Mouse (Mus musculus) thymus, postnatal 25 days (tissue): ENCODE results near the gene Pex5l.

Experiments used
- DNase-seq: peaks from one replicate; pipeline ENCODE4 v3.0.0; 2022

Pex5l gene

DNA sequence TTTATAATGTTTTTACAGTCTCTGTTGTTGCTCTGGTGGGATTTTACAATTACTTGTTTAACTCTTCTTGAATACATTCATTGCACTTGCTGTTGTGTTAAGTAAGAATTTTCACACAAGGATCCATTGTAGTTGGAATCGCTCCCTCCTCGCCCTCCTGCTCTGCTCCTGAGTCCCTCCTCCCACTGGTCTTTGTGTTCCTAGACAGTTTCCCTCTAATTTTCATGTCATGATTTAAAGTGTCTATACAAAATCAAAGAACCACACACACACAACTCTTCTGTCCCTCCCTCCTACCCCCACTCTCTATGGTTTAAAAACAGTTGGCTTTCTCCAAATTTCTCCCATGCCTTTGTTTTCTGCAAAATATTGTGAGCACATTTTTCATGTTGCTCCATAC, 81.6 kb downstream of the Pex5l start:
- DNase-seq = no peak

DNA sequence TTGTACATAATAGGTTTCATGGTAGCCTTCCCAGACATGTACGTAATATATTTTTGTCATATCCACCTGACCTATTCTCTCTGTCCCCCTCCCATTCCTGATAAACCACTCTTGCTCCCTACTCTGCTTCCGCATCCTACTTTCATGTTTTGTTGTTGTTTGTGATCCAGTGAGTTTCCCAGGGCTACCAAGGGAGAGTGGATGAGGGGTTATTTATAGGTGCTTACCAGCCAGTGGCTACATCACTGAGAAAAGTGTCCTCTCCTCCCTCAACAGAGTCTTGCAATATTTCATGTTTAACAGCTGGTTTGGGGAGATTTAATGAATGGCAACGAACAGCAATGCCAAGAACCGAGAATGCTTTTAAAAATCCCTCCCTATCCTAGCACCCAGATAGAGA, 82.0 kb downstream of the Pex5l start:
- DNase-seq = no peak

DNA sequence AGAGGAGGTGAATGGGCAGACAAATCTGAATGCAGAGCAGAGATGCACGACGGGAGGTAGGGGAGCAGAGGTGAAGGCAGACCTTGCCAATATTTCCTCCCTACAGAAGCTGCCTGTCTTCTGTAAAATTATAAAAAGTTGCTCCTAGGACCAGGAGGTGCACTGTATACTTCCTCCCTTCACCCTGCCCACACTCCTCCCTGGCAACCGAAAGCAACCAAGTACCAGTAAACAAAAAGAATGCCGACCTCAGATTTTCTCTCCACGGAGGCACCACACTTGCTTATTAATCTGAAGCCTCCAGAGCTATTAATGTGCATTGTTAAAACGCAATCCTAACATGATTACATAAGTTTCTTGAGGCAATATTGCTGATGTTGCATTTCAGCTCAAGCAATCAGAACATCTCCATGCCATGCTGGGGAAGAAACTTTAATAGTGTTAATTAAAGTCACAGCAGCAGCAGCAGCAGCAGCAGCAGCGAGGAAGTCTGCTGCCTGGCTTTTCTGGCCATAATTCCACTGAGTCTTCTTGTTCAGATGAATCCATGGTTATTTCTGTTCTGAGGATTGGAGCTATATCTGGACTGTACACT, 82.6 kb downstream of the Pex5l start:
- DNase-seq = no peak

DNA sequence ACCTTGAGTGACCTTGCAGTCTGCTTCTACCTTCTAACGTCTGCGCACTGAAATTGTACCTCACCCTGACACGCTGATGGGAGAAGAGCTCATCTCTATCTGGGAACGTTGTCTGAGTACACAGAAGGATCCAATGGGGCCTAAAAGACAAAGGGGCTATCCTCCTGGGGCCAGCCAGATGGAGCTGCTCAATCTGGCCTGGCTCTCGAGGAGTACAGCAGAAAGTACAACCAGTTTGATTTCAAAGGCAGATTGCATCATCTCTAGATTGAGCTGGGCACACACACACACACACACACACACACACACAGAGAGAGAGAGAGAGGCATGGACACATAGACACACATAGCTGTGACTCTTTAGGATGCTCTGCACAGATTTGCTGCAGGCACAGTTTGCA, 94.7 kb downstream of the Pex5l start:
- DNase-seq = no peak

DNA sequence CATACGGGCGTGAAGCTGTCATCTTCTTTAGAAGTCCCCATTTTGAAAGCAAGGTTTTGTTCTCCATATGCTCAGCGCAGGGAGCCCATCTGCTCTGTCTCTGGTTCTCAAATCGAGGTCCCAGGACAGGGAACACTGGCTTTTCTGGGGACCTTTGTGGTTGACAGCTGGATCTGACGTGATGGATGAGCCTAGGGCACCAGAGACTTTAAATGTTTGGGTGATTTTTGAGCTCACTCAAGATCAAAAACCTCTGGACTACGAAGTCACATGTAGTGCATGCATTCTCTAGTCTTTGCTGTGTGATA, 98.3 kb downstream of the Pex5l start:
- no peak for DNase-seq

DNA sequence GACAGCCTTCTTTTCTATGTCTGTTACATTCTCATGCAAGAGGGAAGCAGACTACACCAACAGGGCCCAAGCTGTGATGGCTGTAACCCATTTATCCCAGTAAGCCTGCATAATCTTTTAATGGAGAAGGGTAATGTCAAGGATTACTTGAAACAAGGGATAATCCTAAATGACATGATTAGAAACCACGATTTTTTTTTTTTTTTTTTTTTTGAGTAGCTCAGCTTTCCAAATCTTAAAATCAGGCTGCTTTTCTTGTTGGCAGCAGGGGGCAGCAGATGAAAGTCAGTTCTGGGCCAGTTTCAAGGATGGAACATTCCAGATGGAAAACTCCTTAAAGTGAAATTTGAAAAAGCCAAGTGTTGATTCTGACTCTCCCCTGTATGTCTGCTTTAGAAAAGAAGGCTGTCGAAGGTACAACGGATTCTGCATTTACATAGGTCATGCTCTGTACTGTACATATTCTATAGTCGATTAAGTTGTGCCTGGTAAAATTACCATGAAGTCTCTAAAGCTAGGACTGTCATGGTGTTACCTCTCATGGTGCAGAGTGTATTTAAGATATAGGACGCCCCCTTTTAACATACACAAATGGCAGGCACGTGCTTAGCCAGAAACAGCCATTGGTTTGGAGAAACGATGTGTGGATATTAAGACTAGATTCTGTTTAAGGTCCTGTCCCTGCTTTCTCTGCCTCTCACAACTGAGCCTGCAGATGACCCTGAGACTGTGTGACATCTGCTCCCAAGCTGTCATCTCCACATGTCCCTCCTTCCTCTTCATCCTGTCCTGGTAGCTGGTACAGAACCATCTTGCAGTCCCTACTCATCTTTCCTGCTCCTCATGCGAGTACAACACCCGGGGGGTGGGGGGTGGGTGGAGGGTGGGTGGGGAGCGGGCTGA, 98.9 kb downstream of the Pex5l start:
- DNase-seq = no peak

DNA sequence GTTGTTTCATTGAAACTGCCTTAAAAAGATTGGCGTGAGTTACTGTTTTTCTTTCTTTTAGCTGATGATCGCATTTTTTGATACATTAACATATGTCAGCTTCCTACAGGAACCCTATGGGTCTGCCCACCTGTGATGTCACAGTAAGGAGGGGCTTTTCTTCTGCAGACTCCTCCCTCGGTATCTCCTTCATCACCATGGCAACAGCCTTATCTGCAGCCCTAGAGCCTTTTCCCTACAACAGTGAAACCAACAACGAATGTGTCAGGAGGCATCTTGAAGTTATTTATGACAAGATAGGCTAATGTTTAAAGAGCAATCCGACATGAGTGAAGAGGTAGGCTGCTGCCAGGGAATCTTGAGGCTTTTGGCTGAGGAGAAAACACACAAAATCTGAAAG, 118.5 kb downstream of the Pex5l start:
- DNase-seq = no peak

DNA sequence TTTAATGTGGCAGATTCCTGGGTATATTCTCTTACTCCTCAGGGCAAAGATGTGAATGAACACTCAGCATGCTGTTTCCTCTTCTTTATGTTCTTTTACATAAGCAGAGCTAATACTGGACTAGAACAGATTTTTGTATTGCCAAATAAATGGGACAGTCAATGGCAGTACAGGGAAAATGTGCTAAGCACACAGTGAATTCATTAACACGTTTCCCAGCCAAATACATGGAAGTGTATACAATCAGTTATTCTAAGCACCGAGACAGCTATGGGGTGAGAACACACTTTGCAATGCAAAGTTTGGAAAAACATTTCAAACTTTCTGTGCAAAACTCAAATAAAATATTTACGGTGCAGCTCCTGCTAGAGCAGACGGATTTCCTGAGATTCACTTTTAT, 139.1 kb downstream of the Pex5l start:
- DNase-seq = no peak

DNA sequence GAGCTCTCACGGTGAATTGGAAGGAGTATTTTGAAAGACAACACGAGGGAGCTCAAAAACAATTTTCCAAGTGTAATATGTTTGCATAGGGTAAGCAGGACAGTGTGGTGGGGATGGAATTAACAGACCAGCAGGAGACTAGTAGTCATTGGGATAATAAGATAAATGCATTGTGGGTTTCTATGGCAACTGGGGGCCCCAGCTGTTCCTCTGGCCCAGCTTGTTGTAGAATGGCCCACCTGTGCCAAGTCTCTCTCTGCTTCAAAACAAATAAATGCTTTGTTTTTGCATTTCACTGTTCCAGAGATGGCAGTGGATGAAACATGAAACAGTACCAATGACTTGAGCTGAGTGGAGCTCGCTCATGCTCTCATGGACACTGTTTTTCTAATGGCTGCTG, 141.3 kb downstream of the Pex5l start:
- DNase-seq = no peak

DNA sequence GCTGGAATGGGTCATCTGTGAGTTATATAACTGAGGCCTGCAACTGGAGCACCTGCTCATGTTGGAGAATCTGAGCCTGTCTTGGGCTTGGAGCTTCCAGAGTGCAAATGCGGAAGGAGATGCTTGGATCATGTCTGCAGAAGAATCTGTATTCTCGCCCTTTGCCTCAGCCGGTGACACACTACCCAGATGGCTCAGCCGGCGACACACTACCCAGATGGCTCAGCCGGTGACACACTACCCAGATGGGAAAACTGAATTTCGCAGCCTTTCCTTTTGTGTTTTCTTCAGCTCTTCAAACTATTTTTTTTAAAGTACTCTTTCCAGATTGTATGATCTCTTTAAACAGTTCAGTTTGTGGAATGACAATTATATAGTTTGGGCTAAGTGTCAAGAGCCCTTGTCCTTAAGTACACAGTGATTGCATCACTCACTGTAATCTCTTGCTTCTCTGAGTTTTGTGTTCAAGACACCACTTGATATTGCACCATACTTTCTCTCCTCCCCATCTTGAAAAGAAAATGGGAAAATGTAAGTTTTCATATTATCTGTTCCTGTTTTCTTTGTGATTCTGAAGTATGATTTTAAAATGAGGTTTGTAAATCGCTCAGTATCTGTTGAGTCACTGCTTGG, 142.5 kb downstream of the Pex5l start:
- DNase-seq = no peak

DNA sequence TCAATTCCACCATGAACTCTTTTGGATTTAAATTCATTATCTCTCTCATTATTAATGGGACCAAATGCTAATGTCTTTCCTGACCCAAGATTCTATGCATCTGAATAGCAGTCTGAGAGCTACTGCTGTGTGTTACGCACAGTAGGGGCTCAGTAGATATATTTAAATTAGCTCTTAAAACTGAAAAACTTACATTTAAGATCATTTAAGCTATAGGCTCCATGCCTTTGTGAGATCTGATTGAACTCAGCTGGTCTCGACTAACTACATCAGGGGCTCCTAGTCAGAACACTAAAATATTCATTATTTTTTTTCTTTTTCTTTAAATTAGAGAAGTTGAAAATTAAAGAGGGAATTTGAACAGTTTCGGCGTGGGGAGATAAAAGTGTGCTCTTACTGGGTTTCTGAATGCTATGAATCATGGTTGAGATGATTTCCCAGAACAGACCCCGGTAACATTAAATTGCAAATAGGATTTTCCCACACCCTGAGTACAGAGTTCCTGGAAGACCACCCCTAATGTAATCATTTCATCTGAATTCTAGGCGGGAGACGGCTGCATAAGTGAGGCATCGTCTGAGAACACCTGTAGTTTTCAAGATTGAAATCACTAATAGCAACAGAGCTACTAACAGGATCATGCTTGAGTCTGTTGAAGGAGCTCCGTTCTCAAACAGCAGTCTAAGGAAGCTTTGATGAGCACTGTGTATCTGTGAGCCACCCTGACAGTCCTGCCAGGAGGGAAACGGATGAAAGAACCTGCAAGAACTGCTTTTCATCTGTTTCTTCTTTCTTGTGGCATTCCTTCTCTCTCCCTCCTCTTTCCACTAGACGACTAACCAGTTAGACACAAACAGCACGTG, 151.1 kb downstream of the Pex5l start:
- DNase-seq = no peak

DNA sequence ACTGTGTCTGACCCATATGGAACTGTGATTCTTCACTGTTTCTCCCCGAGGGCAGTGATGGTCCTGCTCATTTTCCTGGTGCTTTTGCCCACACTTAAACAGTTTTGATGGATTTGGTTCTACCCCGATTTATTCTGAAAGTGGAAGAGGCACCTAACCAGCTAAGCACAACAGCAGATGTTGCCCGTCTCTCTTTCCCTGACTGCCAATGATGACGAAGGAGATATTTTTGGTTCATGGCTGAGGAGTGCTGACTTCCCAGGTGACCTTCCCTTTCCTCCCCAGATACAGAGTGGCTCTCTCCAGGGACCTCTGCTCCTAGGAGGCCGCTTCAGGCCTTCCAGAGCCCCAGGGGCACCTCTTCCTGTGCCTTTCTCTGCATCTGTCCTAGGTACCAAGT, 155.2 kb downstream of the Pex5l start:
- DNase-seq = no peak

DNA sequence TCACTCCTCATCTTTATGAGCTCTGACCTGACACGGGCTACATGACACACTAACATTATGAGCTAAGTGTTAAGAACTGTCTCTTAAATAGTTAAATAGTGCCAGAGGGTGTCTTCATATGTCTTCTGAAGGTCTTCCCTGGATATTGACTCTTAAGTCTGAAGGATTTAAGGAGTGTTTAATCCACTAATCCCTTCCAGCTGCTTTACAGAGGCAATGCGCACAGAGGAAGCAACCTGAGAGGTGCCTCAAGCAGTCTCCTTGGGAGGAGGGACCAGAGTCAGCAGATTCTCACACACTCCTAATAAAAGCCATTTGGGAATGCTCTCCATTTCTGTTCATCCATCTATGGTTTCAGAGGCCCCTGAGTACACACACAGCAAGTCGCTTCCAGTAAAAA, 157.9 kb downstream of the Pex5l start:
- DNase-seq = no peak

DNA sequence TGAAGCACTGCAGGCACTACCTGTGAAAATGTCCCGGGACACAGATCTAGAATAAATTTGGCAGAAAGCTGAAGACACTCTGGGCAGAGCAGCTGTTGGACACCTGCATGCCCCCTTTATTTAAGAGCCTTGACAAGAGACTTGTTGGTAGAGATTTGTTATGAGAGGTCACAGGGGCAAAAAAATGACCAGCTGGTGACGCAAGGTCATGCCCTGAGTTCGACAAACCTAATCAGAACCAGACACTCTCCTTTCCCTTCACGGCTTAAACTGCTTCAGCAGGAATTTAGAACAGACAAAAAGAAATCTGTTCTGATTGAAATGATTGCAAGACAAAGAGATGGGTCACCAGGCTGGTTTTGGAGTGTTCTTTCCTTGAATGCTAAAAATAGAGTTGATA, 163.1 kb downstream of the Pex5l start:
- no peak for DNase-seq

DNA sequence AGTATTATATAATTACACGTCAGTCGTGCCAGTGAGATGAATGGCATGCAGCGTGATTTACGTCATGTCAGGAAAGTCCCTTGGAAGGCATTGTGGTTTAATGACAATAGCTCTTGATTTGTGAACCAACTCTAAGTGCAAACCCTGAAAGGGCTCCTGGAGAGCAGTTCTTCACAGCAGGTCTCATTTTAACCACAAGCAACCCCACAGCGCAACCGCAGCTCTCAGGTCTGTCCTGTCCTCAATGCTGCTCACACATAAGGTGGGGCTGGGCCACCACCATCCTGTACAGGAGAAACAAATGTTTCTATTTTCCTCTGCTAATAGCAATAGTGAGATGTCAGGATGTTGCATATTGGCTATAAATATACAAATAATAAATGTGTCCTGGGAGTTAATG, 163.8 kb downstream of the Pex5l start:
- no peak for DNase-seq

DNA sequence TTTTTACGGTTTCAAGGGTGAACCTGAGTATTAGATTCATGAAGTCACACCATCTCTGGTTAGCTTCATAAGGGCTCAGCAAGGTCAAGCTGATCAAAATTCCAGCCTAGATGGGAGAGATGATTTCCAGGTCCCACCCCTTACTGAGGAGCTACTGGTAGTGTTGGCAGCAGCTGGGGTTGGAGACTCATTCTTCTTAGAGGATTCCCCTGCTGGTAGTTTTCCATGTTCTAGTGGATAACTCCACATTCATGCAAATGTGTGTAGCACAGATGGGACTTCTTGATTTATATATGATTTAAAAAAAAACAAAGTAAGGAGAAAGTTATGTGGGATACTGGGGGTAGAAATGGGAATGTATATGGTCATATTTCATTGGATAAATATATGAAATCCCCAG, 172.8 kb downstream of the Pex5l start:
- no peak for DNase-seq

DNA sequence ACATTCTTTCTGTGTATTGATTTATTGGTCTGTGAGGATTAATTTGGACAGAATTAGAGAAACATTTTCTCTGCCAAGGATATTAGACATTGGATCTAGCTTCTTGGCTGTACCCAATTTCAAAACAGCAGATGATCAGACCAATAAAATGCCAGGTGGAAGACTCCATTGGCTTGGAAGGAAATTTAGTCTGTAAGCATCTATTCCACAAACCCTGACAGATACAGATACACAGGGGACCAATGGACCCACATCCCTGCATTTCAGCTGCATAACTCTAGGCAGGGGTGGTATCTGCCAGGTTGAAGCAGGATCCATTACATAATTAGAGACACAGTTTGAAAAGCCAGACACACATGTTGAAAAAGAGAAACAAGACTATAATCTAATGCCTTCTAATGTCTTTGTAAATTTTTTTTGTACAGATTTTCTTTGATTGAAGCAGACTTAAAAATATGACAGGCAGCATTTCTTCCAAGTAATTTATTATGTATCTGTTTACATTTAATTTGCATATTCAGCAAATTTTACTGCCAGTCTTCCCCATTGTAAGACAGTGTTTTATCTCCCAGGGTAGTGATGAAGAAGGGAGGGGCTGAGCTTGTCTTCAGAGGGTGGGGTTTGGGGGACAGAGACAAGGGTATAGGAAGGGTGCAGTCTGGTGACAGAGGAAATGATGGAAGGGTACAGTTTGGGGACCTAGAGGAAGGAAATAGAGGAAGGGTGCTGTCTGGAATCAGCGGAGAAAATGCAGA, 174.2 kb downstream of the Pex5l start:
- no peak for DNase-seq

DNA sequence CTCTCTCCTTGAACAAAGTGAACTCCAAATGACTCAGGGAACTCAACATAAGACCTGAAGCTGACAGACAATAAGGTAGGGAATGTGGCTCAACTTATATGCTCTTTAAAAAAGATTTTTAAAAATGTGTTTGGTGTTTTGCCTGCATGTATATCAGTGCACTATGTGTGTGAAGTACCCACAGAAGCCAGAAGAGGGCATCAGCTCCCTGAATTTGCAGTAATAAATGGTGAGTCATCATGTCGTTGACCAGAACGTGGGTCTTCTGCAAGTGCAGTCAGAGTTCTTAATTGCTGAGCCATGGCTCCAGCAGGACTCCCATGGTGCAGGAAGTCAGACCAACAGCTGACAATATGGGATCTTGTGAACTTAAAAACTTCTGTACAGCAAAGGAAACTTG, 177.5 kb downstream of the Pex5l start:
- no peak for DNase-seq

DNA sequence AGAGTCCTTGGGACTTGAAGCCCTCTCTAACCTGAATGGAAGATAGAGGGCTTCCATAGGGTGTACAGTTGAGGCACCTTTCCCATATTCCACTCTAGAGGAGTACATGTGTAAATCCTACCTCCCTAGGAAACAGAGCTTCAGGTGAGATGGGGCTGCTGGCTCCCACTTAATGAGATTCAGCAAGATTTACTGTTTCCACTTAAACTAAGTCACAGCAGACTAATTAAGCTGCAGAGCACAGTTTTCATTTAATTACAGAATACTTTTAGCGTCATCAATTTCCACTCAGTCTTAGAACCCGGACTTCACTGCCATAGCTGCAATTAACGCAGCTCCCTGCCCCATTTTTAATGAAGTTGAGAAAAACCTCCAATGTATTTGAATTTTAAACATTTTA, 181.6 kb downstream of the Pex5l start:
- no peak for DNase-seq

DNA sequence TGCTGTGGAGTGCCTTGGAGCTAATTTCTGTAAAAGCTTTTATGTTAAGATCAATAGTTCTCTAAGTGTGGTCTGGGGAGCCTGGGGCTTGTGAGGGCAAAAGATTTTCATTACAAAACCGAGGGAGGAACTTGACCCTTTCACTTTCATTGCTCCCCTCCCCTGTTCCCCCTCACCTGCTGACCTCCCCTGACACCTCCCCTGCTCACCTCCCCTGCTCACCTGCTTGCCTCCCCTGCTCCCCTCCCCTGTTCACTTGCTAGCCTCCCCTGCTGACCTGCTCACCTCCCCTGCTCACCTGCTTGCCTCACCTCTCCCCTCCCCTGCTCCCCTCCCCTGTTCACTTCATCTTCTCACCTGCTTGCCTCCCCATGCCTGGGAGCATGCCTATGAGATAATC, 191.7 kb downstream of the Pex5l start:
- DNase-seq = no peak

DNA sequence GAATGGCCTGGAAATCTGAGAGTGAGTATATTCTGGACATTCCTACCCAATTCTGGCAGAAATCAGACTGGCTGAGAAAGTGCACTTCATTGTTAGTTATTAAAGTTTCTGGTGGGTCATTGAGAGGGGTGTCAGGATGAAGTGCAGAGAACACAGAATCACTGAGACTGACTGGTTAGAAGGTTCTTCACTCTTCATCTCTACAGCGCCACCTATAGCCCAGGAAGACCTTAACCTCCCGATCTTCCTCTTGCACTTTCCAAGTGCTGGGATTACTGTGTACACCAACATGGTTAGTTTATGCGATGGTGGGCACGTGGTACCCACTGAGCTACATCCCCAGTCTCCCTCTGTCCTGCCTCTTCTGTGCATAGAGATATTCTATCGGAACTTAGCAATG, 195.6 kb downstream of the Pex5l start:
- DNase-seq = no peak

DNA sequence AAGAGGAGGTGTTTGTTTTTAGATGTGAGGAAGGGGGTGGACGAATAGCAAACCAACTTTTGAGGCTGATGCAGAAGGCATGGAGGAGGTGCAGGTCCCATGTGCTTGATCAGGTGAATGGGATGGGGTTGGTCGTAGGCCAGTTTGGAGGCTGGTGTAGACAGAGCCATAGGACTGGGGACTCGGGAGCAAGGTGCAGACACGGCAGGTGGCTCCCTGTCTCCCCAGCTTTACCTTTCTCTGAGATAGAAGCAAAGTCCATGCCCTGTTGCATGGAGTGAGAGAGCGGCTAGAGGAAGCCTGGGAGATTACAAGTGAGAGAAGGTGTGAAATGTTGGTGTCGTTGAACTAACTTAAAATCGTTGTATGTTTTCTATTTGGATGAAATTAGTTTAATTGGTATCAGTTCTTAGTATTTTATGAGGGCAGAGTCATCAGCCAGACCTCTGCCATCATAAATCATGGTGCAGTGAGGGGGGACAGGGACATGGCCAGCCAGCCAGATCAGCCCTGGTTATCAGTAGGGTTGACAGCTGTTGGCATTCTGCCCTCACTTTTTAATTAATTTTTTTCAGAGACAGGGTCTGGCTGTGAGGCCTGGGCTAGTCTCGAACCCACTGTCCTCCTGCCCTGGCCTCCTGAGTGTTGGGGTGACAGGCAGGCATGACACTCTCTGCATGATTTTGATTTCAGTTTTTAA, 203.1 kb downstream of the Pex5l start:
- no peak for DNase-seq
